Mouse (Mus musculus): ENCODE measurements around the gene Ppm1d. TPM values are rescaled to one million over a fixed set of nuclear protein-coding genes. Genes with fewer than 3 reads are reported as not detected.

The Ppm1d gene
- total and polyA plus RNA-seq, 3 experiments: 19.0 to 26.4 (median 25.1) TPM

DNA sequence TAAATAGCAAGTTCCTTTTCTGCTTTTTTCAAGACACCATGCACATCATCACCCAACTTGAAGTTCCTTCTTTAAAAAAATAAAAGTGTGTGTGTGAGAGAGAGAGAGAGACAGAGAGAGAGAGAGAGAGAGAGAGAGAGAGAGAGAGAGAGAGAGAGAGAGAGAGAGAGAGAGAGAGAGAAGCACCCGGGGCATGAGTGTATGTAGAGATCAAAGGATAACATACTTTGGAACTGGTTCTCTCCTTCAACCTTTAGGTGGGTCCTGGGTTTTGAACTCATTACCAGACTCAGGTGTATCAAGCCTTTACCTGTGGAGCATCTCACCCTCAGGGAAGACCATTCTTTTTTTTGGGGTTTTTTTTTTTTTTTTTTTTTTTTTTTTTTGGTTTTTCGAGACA, 9.2 kb upstream of the Ppm1d start:
- in situ Hi-C loops (cut with MboI; ENCODE audit: low pct_ligation_motif_present, low pct_unique_long_range_greater_than_20kb, low sequenced_read_pairs): no loop called here
- Histone ChIP-seq H3K9ac (ENCODE audit: insufficient read depth, low read depth) (no peak overlapping the region), H3K79me2 (replicated peaks; ENCODE audit: control insufficient read depth, extremely low read depth, insufficient read depth, poor library complexity, severe bottlenecking) (no peaks in the 10 kb centered on the region), H3K4me3 (replicated peaks in 1 of 3; ENCODE audit: low read depth in 2 of 3, low read length in 2 of 3, poor library complexity in 1 of 3) (no peak overlapping the region), H3K27ac (ENCODE audit: insufficient read depth, low read depth) (no peak overlapping the region), H3K4me2 (ENCODE audit: insufficient read depth, low read depth, poor library complexity, severe bottlenecking) (no peak overlapping the region), H3K9me3 (replicated peaks; ENCODE audit: low read length) (no peaks in the 10 kb centered on the region), H3K4me1 (ENCODE audit: control insufficient read depth in 1 of 2, insufficient read depth in 2 of 2) (peaks cover 3 to 24% of the 10 kb centered on the region in 2 experiments; a peak in 3 of 4 replicates), H3K36me3 (replicated peaks in 1 of 2; ENCODE audit: control insufficient read depth in 1 of 2, insufficient read depth in 1 of 2, low read length in 1 of 2) (no peaks in the 10 kb centered on the region), H3K27me3 (replicated peaks) (no peaks in the 10 kb centered on the region)
- TF ChIP-seq ELF1 (IDR thresholded peaks at IDR 0.05; ENCODE audit: low read depth, low read length) (no peak), TBP (conservative IDR thresholded peaks at IDR 0.05; ENCODE audit: low read depth, low read length) (no peak), POLR2A (IDR thresholded peaks at IDR 0.05; ENCODE audit: low read depth, low read length) (no peak), NRF1 (IDR thresholded peaks at IDR 0.05; ENCODE audit: low read depth, low read length) (no peak), MAX (IDR thresholded peaks at IDR 0.05; ENCODE audit: low read length) (no peak), HCFC1 (IDR thresholded peaks at IDR 0.05; ENCODE audit: low read depth, low read length) (no peak), SMC3 (IDR thresholded peaks at IDR 0.05; ENCODE audit: low read depth, low read length) (no peak), MAZ (IDR thresholded peaks at IDR 0.05; ENCODE audit: low read depth, low read length) (no peak), USF1 (IDR thresholded peaks at IDR 0.05; ENCODE audit: low read depth, low read length) (no peak)
- dilution Hi-C loops (cut with MboI; ENCODE audit: extremely low pct_ligation_motif_present, extremely low pct_unique_long_range_greater_than_20kb, low sequenced_read_pairs): no loop called here
- DNase-seq (ENCODE audit: extremely low read depth): no peak

DNA sequence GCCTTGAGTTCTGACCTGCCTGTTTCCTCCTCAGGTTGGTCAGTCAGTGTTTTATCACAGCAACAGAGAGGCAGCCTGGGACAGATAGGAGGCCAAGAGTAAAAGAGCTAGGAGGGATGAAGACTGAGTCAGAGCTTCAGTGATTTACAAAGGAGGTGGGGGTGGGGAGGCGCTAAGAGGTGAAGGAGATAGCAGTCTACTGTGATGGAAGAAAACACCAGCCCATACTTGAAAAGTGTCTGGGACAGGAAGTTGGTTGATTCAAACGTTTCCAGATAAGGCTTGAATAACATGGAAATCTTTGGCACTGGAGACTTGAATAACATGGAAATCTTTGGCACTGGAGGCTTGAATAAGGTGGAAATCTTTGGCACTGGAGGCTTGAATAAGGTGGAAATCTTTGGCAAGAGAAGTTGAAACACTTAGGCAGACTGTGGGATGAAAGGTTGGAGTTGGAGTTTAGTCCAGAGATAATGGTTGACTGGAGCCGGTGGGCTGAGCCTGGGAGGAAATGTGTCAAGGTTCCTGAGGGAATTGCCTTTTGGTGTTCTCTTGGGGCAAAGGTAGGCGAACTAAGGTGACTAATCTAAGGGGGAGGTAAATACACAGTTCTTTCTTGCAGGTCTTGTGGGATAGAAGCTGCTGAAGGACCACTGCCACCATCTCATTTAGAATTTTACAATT, 4.3 kb upstream of the Ppm1d start:
- peaks cover 3% of the 10 kb centered on the region; the same call in 1 of the 2 replicates for H3K79me2 ChIP-seq (replicated peaks; ENCODE audit: control insufficient read depth, extremely low read depth, insufficient read depth, poor library complexity, severe bottlenecking)
- DNase-seq (ENCODE audit: extremely low read depth): no peak
- in situ Hi-C loops (cut with MboI; ENCODE audit: low pct_ligation_motif_present, low pct_unique_long_range_greater_than_20kb, low sequenced_read_pairs) (no loop called here), dilution Hi-C loops (cut with MboI; ENCODE audit: extremely low pct_ligation_motif_present, extremely low pct_unique_long_range_greater_than_20kb, low sequenced_read_pairs) (no loop called here)
- peaks cover 3 to 27% of the 10 kb centered on the region in 2 experiments; a peak in 3 of 4 replicates for H3K4me1 ChIP-seq (ENCODE audit: control insufficient read depth in 1 of 2, insufficient read depth in 2 of 2)
- no peaks in the 10 kb centered on the region for H3K9me3 ChIP-seq (replicated peaks; ENCODE audit: low read length)
- no peak overlapping the region for H3K4me2 ChIP-seq (ENCODE audit: insufficient read depth, low read depth, poor library complexity, severe bottlenecking)
- no peak overlapping the region for H3K9ac ChIP-seq (ENCODE audit: insufficient read depth, low read depth)
- no peak overlapping the region for H3K27ac ChIP-seq (ENCODE audit: insufficient read depth, low read depth)
- H3K27me3 ChIP-seq (replicated peaks): no peaks in the 10 kb centered on the region
- no peaks in the 10 kb centered on the region for H3K36me3 ChIP-seq (replicated peaks in 1 of 2; ENCODE audit: control insufficient read depth in 1 of 2, insufficient read depth in 1 of 2, low read length in 1 of 2)
- no peak overlapping the region for H3K4me3 ChIP-seq (replicated peaks in 1 of 3; ENCODE audit: low read depth in 2 of 3, low read length in 2 of 3, poor library complexity in 1 of 3)
- no peak for TF ChIP-seq RCOR1 (conservative IDR thresholded peaks at IDR 0.05; ENCODE audit: low read depth, low read length)
- no peak for TF ChIP-seq SMC3 (IDR thresholded peaks at IDR 0.05; ENCODE audit: low read depth, low read length)
- TF ChIP-seq NELFE (IDR thresholded peaks at IDR 0.05; ENCODE audit: low read depth, low read length): no peak
- TF ChIP-seq ZKSCAN1 (IDR thresholded peaks at IDR 0.05; ENCODE audit: borderline replicate concordance, low read depth, low read length): no peak
- TF ChIP-seq ZNF384 (IDR thresholded peaks at IDR 0.05; ENCODE audit: low read depth, low read length): no peak
- no peak for TF ChIP-seq CHD1 (IDR thresholded peaks at IDR 0.05; ENCODE audit: low read depth, low read length)
- TF ChIP-seq MYC (IDR thresholded peaks at IDR 0.05; ENCODE audit: low read depth, low read length): no peak
- TF ChIP-seq IRF4 (IDR thresholded peaks at IDR 0.05; ENCODE audit: low read depth, low read length): no peak
- no peak for TF ChIP-seq MAX (IDR thresholded peaks at IDR 0.05; ENCODE audit: low read length)
- no peak for TF ChIP-seq RAD21 (IDR thresholded peaks at IDR 0.05; ENCODE audit: low read depth, low read length)
- TF ChIP-seq BHLHE40 (IDR thresholded peaks at IDR 0.05; ENCODE audit: low read depth, low read length): no peak
- TF ChIP-seq MAZ (IDR thresholded peaks at IDR 0.05; ENCODE audit: low read depth, low read length): no peak
- no peak for TF ChIP-seq JUND (conservative IDR thresholded peaks at IDR 0.05; ENCODE audit: low read depth, low read length)
- TF ChIP-seq MEF2A (IDR thresholded peaks at IDR 0.05; ENCODE audit: borderline replicate concordance, low read depth, low read length): no peak
- no peak for TF ChIP-seq ETS1 (conservative IDR thresholded peaks at IDR 0.05; ENCODE audit: low read depth, low read length)
- no peak for TF ChIP-seq EP300 (IDR thresholded peaks at IDR 0.05; ENCODE audit: low read length)
- TF ChIP-seq HCFC1 (IDR thresholded peaks at IDR 0.05; ENCODE audit: low read depth, low read length): no peak
